Mouse (Mus musculus): Measurements from ENCODE around the gene Mink1. TPM values are rescaled to one million over a fixed set of nuclear protein-coding genes. Genes with fewer than 3 reads are reported as not detected.
A peak's percentile ranks its signal among the peaks of the same experiment; 100 is the strongest.

Mink1 gene
- polyA plus RNA-seq, 1 experiment from 2014 or later = 10.8 TPM

DNA sequence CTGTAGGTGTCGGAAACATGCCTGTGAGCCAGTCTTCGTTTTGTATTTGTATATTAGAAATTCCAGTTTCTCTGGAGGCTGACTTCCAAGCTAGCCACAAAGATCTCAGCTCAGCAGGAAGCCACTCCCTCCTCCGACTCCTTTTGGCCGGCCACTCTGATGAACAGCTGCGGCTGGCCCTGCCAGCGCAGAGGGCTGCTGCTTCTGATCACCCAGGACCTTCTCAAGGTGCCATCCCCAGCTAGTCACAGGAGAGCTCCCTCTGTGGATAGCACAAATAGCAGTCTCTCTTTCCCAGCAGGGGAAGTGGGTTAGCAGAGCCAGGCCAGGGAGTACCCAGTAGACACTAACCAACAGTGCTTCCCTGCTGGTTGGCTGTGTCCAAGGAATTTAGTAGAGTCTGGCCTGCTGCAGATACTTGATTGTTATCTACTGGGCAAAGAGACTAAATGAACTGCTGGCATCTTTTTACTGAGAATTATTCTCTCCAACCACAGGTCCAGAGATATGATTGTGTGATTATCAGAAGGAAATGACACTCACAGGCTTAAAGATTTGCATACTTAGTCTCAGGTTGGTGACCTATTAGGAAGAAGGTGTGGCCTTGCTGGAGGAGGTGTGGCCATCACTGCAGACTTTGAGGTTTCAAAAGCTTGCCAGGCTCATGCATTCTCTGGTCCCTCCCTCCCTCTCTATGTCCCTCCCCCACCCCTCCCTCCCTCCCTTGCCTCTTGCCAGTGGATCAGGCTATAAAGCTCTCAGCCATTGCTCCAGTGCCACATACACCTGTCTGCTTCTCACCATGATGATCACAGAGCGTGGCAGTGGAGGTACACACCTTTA lies 59.5 kb downstream of the Mink1 start:
- Histone ChIP-seq H3K27me3 (no peaks in the 10 kb centered on the region), H3K4me3 (no peak overlapping the region), H3K36me3 (no peaks in the 10 kb centered on the region), H3K4me2 (no peak overlapping the region), H3K9ac (no peak overlapping the region), H3K27ac (no peak overlapping the region), H3K9me3 (no peaks in the 10 kb centered on the region), H3K4me1 (0 out of 2 replicates have a peak, but pooled peaks cover 8% of the 10 kb centered on the region)
- WGBS = 40% methylated on average over 7 of the region's 7 CpGs
- ATAC-seq (ENCODE audit: borderline replicate concordance, extremely low read depth, low FRiP score, low TSS enrichment) = 0 out of 2 replicates have a peak, but pooled peaks have one; percentile 27

DNA sequence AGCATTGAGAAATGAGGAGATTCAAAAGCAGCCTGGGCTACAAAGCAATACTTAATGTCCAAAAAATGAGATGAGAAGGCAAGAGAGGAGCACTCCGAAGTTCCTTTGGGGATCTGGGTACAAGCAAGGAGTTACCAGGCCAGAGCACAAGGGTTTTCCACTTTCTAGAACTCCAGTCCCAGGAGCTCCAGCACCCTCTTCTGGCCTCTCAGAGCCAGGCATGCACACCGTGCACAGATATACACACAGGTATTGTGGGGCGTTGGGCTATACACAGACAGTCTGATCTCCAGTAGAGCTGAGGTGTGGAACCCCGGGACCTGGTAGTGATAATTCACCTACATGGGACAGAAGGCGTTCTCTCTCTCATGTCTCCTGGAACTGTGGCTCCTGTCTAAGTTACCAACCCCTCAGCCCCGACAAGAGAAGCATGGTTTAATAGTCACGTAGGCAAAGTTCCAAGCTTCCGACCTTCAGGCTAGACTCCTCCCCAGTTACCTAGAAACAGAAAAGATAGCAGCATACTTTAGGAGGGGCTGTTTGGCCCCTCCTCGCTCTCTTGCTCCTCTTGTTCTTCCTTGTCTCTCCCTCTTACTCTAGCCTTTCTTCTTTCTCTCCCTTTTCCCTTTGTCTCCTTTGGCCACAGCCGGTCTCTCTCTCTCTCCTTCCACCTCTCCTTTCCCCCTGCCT lies 60.5 kb downstream of the Mink1 start:
- no peak overlapping the region for H3K27ac ChIP-seq
- H3K4me2 ChIP-seq = no peak overlapping the region
- H3K9me3 ChIP-seq = no peaks in the 10 kb centered on the region
- H3K36me3 ChIP-seq = no peaks in the 10 kb centered on the region
- 61% methylated on average over 10 of the region's 10 CpGs for WGBS
- ATAC-seq (ENCODE audit: borderline replicate concordance, extremely low read depth, low FRiP score, low TSS enrichment) = no peak
- no peaks in the 10 kb centered on the region for H3K27me3 ChIP-seq
- no peak overlapping the region for H3K4me3 ChIP-seq
- H3K9ac ChIP-seq = no peak overlapping the region
- 0 out of 2 replicates have a peak, but pooled peaks cover 8% of the 10 kb centered on the region for H3K4me1 ChIP-seq

DNA sequence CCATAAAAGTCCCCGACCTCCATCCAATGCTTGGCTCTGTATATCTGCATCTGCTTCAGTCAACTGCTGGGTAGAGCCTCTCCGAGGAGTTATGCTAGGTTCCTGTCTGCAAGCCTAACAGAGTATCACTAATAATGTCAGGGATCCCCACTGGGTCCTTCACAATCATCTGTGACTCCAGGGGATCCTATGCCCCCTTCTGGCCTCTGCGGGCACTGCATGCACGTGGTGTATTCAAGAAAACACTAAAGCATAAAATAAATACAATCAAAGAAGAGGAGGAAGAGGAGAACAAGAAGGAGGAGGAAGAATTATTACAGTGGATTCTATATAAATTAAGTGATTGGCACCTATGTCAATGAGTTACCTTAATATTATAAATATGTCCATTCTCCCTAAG lies 62.8 kb downstream of the Mink1 start:
- 36% methylated on average over 4 of the region's 4 CpGs for WGBS
- ATAC-seq (ENCODE audit: borderline replicate concordance, extremely low read depth, low FRiP score, low TSS enrichment) = no peak
- H3K9ac ChIP-seq = no peak overlapping the region

GRCm38 (mm10) chr11:70626877-70627276 lies 64.2 kb downstream of the Mink1 start:
- H3K36me3 ChIP-seq = no peaks in the 10 kb centered on the region
- H3K27me3 ChIP-seq = no peaks in the 10 kb centered on the region
- H3K4me3 ChIP-seq = no peak overlapping the region
- WGBS = 63% methylated on average over 4 of the region's 4 CpGs
- H3K9me3 ChIP-seq = no peaks in the 10 kb centered on the region
- no peak overlapping the region for H3K4me2 ChIP-seq
- H3K27ac ChIP-seq = no peak overlapping the region
- H3K9ac ChIP-seq = no peak overlapping the region
- ATAC-seq (ENCODE audit: borderline replicate concordance, extremely low read depth, low FRiP score, low TSS enrichment) = no peak
- 0 out of 2 replicates have a peak, but pooled peaks cover 3% of the 10 kb centered on the region for H3K4me1 ChIP-seq

More for the DNA sequence above, 62.8 kb downstream of the Mink1 start:
- Histone ChIP-seq H3K36me3 (no peaks in the 10 kb centered on the region), H3K9me3 (no peaks in the 10 kb centered on the region), H3K4me3 (no peak overlapping the region), H3K27me3 (no peaks in the 10 kb centered on the region), H3K4me2 (no peak overlapping the region), H3K27ac (no peak overlapping the region), H3K4me1 (0 out of 2 replicates have a peak, but pooled peaks cover 8% of the 10 kb centered on the region)

DNA sequence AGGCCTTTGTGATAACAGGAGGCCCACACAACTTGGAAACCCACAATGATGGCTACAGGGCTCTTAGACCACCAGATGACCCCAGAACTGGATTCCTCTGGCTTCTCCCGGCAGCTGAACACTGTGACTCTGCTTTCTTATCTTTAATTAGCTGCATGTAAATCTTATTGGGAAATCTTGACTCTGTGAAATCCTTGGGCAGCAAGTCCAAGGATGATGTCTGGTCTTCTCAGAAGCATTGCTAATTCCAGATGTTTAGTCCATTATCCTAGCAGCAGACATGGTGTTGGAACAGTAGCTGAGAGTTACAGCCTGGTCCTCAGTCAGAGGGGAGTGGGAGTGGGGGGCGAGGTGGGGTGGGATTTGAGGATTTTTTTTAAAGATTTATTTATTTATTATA lies 65.8 kb downstream of the Mink1 start:
- no peak; the same call in 1 of the 2 replicates for ATAC-seq (ENCODE audit: borderline replicate concordance, extremely low read depth, low FRiP score, low TSS enrichment)
- no peaks in the 10 kb centered on the region for H3K9me3 ChIP-seq
- no peak overlapping the region for H3K9ac ChIP-seq
- no peaks in the 10 kb centered on the region for H3K4me1 ChIP-seq
- 53% methylated on average over 2 of the region's 2 CpGs for WGBS
- no peaks in the 10 kb centered on the region for H3K27me3 ChIP-seq
- no peak overlapping the region for H3K27ac ChIP-seq
- H3K36me3 ChIP-seq = no peaks in the 10 kb centered on the region
- H3K4me3 ChIP-seq = no peak overlapping the region
- no peak overlapping the region for H3K4me2 ChIP-seq

DNA sequence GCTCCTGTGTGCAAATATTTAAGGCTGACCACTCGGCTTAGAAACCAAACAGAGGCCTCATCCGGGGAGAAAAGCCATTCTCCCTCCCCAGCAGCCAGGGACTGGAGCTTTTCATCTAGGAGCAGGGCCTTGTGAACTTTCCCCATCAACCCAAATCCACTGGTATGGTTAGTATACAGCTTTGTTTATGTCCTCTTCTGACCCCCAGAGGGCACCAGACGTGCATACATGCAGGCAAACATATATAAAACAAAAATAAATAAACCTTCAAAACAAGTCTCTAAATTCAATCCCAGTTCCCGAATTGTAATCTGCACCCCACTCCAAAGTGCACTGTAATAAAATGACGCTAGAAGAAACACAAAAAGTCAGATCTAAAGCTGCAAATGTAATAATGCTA lies 66.9 kb downstream of the Mink1 start:
- Histone ChIP-seq H3K27ac (no peak overlapping the region), H3K4me2 (no peak overlapping the region), H3K36me3 (no peaks in the 10 kb centered on the region), H3K27me3 (no peaks in the 10 kb centered on the region), H3K4me3 (no peak overlapping the region), H3K9me3 (no peaks in the 10 kb centered on the region), H3K9ac (no peak overlapping the region), H3K4me1 (no peaks in the 10 kb centered on the region)
- no peak for ATAC-seq (ENCODE audit: borderline replicate concordance, extremely low read depth, low FRiP score, low TSS enrichment)
- 42% methylated on average over 5 of the region's 5 CpGs for WGBS

GRCm38 (mm10) chr11:70630129-70630528 lies 67.4 kb downstream of the Mink1 start:
- no peak overlapping the region for H3K27ac ChIP-seq

GRCm38 (mm10) chr11:70635601-70636000 lies 72.9 kb downstream of the Mink1 start:
- Histone ChIP-seq H3K4me3 (no peak overlapping the region), H3K27me3 (no peaks in the 10 kb centered on the region), H3K27ac (no peak overlapping the region), H3K9ac (no peak overlapping the region), H3K9me3 (no peaks in the 10 kb centered on the region), H3K4me2 (no peak overlapping the region), H3K36me3 (no peaks in the 10 kb centered on the region), H3K4me1 (no peaks in the 10 kb centered on the region)
- no peak for ATAC-seq (ENCODE audit: borderline replicate concordance, extremely low read depth, low FRiP score, low TSS enrichment)
- 82% methylated on average over 4 of the region's 4 CpGs for WGBS

More at GRCm38 (mm10) chr11:70630129-70630528, 67.4 kb downstream of the Mink1 start:
- Histone ChIP-seq H3K9me3 (no peaks in the 10 kb centered on the region), H3K36me3 (no peaks in the 10 kb centered on the region), H3K4me2 (no peak overlapping the region), H3K4me3 (no peak overlapping the region), H3K9ac (no peak overlapping the region), H3K27me3 (no peaks in the 10 kb centered on the region), H3K4me1 (no peaks in the 10 kb centered on the region)
- no peak for ATAC-seq (ENCODE audit: borderline replicate concordance, extremely low read depth, low FRiP score, low TSS enrichment)
- 75% methylated on average over 7 of the region's 7 CpGs for WGBS

- H3K9me3 ChIP-seq = no peaks in the 10 kb centered on the region
- WGBS = 96% methylated on average over 1 of the region's 1 CpGs
- H3K4me3 ChIP-seq = no peak overlapping the region
- no peak for ATAC-seq (ENCODE audit: borderline replicate concordance, extremely low read depth, low FRiP score, low TSS enrichment)
- H3K27ac ChIP-seq = no peak overlapping the region
- H3K27me3 ChIP-seq = no peaks in the 10 kb centered on the region
- no peak overlapping the region for H3K4me2 ChIP-seq
- no peak overlapping the region for H3K9ac ChIP-seq
- H3K4me1 ChIP-seq = no peaks in the 10 kb centered on the region
- no peaks in the 10 kb centered on the region for H3K36me3 ChIP-seq
These were observed 75.1 kb downstream of the Mink1 start for GRCm38 (mm10) chr11:70637764-70638163.

DNA sequence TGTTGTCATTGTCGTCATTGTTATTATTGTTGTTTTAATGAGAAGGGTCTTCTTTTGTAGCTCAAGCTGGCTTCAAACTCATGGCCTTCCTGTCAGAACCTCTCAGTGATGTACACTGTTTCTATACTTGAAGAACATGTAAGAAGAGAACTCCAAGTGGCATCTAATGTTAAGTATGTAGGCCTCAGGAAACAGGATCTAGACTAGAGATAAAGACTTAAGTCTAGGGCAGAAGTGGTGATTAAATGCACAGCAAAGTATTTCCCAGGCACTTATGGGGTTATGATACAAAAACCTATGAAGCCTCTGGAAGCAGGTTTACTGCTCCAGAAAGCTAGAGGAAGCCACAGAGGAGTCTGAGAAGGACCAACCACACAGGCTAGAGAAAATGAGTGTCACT lies 75.6 kb downstream of the Mink1 start:
- Histone ChIP-seq H3K27ac (no peak overlapping the region), H3K4me2 (no peak overlapping the region), H3K4me3 (no peak overlapping the region), H3K9ac (no peak overlapping the region), H3K4me1 (no peaks in the 10 kb centered on the region), H3K27me3 (no peaks in the 10 kb centered on the region), H3K9me3 (no peaks in the 10 kb centered on the region), H3K36me3 (no peaks in the 10 kb centered on the region)
- 75% methylated on average over 1 of the region's 1 CpGs for WGBS
- ATAC-seq (ENCODE audit: borderline replicate concordance, extremely low read depth, low FRiP score, low TSS enrichment) = no peak

GRCm38 (mm10) chr11:70638714-70639278 lies 76.1 kb downstream of the Mink1 start, which contains the start of gene Gp1ba:
Gene Gp1ba, plus strand, starts transcription at chr11:70639122.
- H3K9ac ChIP-seq = no peak within 1 kb of the TSS
- no peak within 1 kb of the TSS for H3K4me3 ChIP-seq
- H3K36me3 ChIP-seq = peaks cover 3% of the 10 kb centered on the region; the same call in 1 of the 2 replicates
- H3K4me1 ChIP-seq = no peaks in the 10 kb centered on the region
- WGBS = 12% methylated on average over 5 of the region's 5 CpGs
- no peak within 1 kb of the TSS for H3K27ac ChIP-seq
- no peak for ATAC-seq (ENCODE audit: borderline replicate concordance, extremely low read depth, low FRiP score, low TSS enrichment)
- no peaks in the 10 kb centered on the region for H3K9me3 ChIP-seq
- H3K27me3 ChIP-seq = no peaks in the 10 kb centered on the region
- H3K4me2 ChIP-seq = no peak within 1 kb of the TSS

- Histone ChIP-seq H3K9ac (no peak overlapping the region), H3K9me3 (no peaks in the 10 kb centered on the region), H3K36me3 (peaks cover 15% of the 10 kb centered on the region), H3K4me3 (no peak overlapping the region), H3K4me1 (peaks cover under 1% of the 10 kb centered on the region; the same call in 1 of the 2 replicates), H3K27ac (no peak overlapping the region), H3K4me2 (no peak overlapping the region), H3K27me3 (no peaks in the 10 kb centered on the region)
- WGBS = 77% methylated on average over 8 of the region's 8 CpGs
- ATAC-seq (ENCODE audit: borderline replicate concordance, extremely low read depth, low FRiP score, low TSS enrichment) = no peak
These were observed 77.3 kb downstream of the Mink1 start for GRCm38 (mm10) chr11:70639976-70640375.
